Mouse (Mus musculus): Measurements from ENCODE around the gene Cap1. TPM values are rescaled to one million over a fixed set of nuclear protein-coding genes. Genes with fewer than 3 reads are reported as not detected.
"Not testable (repeated sequence)": the region's sequence is repeated elsewhere in the genome, so short reads cannot be mapped to it uniquely, and the experiment has no call there.

Gene Cap1
- polyA plus RNA-seq, 1 experiment from 2014 or later, result 75.5 TPM

GRCm38 (mm10) chr4:122827651-122828050 lies 58.2 kb downstream of the Cap1 start:
- Histone ChIP-seq H3K4me2 (no peak overlapping the region), H3K4me3 (no peak overlapping the region), H3K4me1 (replicated peaks) (peaks cover 7% of the 10 kb centered on the region), H3K36me3 (no peaks in the 10 kb centered on the region), H3K9me3 (no peaks in the 10 kb centered on the region), H3K27ac (replicated peaks) (no peak overlapping the region), H3K27me3 (no peaks in the 10 kb centered on the region), H3K9ac (no peak overlapping the region)
- no peak for ATAC-seq (ENCODE audit: low read depth)

DNA sequence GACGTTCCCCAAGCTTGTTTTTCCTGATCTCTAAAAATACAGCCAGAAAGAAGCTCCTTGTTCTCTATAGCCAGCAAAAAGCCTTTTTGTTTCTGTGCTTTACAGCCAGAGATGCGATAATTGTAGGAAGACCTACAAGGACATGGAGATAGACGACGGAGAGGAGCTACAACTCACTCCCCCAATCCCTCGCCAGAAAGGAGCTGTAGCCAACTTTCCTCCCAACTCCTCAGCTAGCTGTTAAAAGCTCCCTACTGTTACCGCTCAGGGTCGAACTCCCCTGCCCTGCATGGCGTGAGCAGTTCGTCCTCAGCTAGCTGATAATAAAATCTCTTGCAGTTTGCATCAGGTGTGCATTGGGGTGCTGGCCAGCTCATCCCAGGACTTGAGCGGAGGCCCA lies 64.9 kb downstream of the Cap1 start:
- 35% methylated on average over 10 of the region's 10 CpGs for WGBS
- not testable (repeated sequence) for H3K9ac ChIP-seq; H3K27ac ChIP-seq (replicated peaks); ATAC-seq (ENCODE audit: low read depth); H3K36me3 ChIP-seq; H3K9me3 ChIP-seq; H3K4me1 ChIP-seq (replicated peaks); H3K4me3 ChIP-seq; H3K27me3 ChIP-seq; H3K4me2 ChIP-seq

DNA sequence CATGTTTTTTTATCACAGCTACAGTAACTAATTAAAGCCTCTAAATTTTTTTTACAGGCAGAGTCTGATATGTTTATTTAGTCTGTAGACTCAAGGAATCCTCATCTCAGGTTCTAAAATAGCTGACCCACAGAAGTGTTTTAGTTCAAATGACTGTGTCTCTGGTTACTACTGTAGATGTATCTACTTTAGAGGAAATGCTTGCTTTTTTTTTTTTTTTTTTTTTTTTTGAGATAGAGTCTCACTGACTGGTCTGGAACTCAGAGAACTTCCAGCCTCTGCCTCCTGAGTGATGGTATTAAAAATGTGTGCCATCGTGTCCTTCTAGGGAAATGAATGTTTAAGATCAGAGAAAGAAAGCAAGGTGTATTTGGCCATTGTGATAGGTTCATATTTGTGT lies 69.7 kb downstream of the Cap1 start:
- 75% methylated on average over 1 of the region's 1 CpGs for WGBS

GRCm38 (mm10) chr4:122811824-122812223 lies 74.0 kb downstream of the Cap1 start:
- H3K4me2 ChIP-seq, result no peak overlapping the region
- no peaks in the 10 kb centered on the region for H3K36me3 ChIP-seq
- H3K9ac ChIP-seq, result no peak overlapping the region
- no peak for ATAC-seq (ENCODE audit: low read depth)
- 73% methylated on average over 2 of the region's 2 CpGs for WGBS
- H3K4me1 ChIP-seq (replicated peaks), result no peaks in the 10 kb centered on the region
- H3K9me3 ChIP-seq, result no peaks in the 10 kb centered on the region
- H3K4me3 ChIP-seq, result no peak overlapping the region
- no peaks in the 10 kb centered on the region for H3K27me3 ChIP-seq
- H3K27ac ChIP-seq (replicated peaks), result no peak overlapping the region

More for the DNA sequence above, 69.7 kb downstream of the Cap1 start:
- Histone ChIP-seq H3K27ac (replicated peaks) (no peak overlapping the region), H3K4me3 (no peak overlapping the region), H3K9me3 (no peaks in the 10 kb centered on the region), H3K4me2 (no peak overlapping the region), H3K36me3 (no peaks in the 10 kb centered on the region), H3K4me1 (replicated peaks) (no peaks in the 10 kb centered on the region), H3K9ac (no peak overlapping the region), H3K27me3 (no peaks in the 10 kb centered on the region)
- no peak for ATAC-seq (ENCODE audit: low read depth)

GRCm38 (mm10) chr4:122811180-122811579 lies 74.7 kb downstream of the Cap1 start:
- H3K4me3 ChIP-seq, result no peak overlapping the region
- H3K36me3 ChIP-seq, result no peaks in the 10 kb centered on the region
- no peaks in the 10 kb centered on the region for H3K4me1 ChIP-seq (replicated peaks)
- H3K9me3 ChIP-seq, result no peaks in the 10 kb centered on the region
- H3K9ac ChIP-seq, result no peak overlapping the region
- WGBS, result 59% methylated on average over 1 of the region's 1 CpGs
- H3K27me3 ChIP-seq, result no peaks in the 10 kb centered on the region
- no peak overlapping the region for H3K27ac ChIP-seq (replicated peaks)
- no peak for ATAC-seq (ENCODE audit: low read depth)
- no peak overlapping the region for H3K4me2 ChIP-seq

Other genes with a start within 250 kb of the Cap1 start
- gene 9530002B09Rik, start 196.8 kb downstream of the Cap1 start, polyA plus RNA-seq (2015; fragmentation: Nextera tagmentation; extraction: Ambion mirVana), result not detected in 2 replicates
- gene Ppt1, start 49.8 kb downstream of the Cap1 start, polyA plus RNA-seq (2015; fragmentation: Nextera tagmentation; extraction: Ambion mirVana), result 84.0 and 87.9 TPM in 2 replicates
- gene Mfsd2a, start 75.1 kb upstream of the Cap1 start, polyA plus RNA-seq (2015; fragmentation: Nextera tagmentation; extraction: Ambion mirVana), result 30.2 and 30.3 TPM in 2 replicates
- gene Mycl, start 109.6 kb upstream of the Cap1 start, polyA plus RNA-seq (2015; fragmentation: Nextera tagmentation; extraction: Ambion mirVana), result 59.6 and 61.3 TPM in 2 replicates
- gene Trit1, start 130.5 kb upstream of the Cap1 start, polyA plus RNA-seq (2015; fragmentation: Nextera tagmentation; extraction: Ambion mirVana), result 23.0 and 27.2 TPM in 2 replicates
- 0.14 and 0.18 TPM in 2 replicates for gene Bmp8b, start 219.1 kb upstream of the Cap1 start, polyA plus RNA-seq (2015; fragmentation: Nextera tagmentation; extraction: Ambion mirVana)
- gene Oxct2b, start 230.2 kb upstream of the Cap1 start, polyA plus RNA-seq (2015; fragmentation: Nextera tagmentation; extraction: Ambion mirVana), result 0.45 TPM in 1 of 2 replicates, not detected in the other